Mouse (Mus musculus) left cerebral cortex, adult 6 months (tissue): ENCODE data around the gene Mcf2. TPM values are rescaled to one million over a fixed set of nuclear protein-coding genes. Genes with fewer than 3 reads are reported as not detected.

Experiments
- long read RNA-seq, 2 experiments: library from polyadenylated mRNA; unstranded; transcript quantifications; one replicate each; pipeline ENCODE4 v2.0.0; 2019 to 2020
- polyA plus RNA-seq: library from polyadenylated mRNA; unstranded; fragments of <200 nt; fragmentation: Nextera tagmentation; gene quantifications from 2 replicates; pipeline ENCODE4 v1.2.3, GENCODE M21; 2021

The Mcf2 gene
- 2.3 and 2.7 TPM in 2 replicates for polyA plus RNA-seq
- long read RNA-seq, experiment 1, transcript Mcf2-203 (25 exons, 3,671 nt): major isoform, 8 of 31 reads
- long read RNA-seq, experiment 1, partial matches to known transcripts: 8 of 31 reads
- long read RNA-seq, experiment 1, other reads (novel, unspliced or antisense): 14 of 31 reads
- long read RNA-seq, experiment 2, partial matches to known transcripts: 4 of 4 reads
- long read RNA-seq, experiment 2, other reads (novel, unspliced or antisense): 0 of 4 reads

DNA sequence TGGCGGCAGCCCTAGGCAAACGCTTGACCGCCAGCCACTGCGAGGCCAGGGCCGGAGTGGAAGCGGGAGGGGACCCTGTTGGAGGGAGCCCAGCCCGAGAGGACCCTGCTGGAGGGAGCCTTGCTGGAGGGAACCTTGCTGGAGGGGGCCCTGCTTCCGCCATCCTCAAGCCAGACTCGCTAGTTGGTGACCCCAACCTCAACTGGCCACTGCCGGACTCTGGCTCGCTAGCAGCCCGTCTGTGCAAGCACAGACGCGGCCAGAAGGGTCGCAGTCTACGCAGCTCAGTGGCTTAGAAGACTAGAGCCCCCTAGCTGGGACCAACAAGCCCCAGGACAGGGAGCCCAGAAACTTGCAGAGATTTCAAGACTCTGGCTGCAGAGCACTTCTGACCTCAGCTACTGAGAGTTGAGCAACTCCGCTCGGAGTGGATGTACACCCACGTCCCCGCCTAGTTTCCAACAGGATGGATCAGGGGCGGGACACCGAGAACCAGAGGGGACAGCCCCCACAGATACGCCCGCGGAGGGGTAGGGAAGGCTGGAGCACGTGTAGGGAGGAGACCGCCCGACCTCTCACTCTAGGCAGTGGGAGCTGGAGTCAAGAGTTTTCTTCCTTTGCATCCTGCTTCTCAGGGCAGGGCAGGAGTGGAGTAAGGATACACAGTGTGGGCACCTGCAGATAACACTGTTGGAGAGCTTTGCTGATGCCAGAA lies at the start of gene Mcf2:
Mcf2 (minus strand) TSS at position 346 of the 715 bp plus-strand sequence.

Other genes starting within 250 kb of the Mcf2 start
- gene F9, start 179.6 kb downstream of the Mcf2 start, polyA plus RNA-seq: 0.06 and 0.07 TPM in 2 replicates